Mouse (Mus musculus): ENCODE data around the gene Galnt10. TPM values are rescaled to one million over a fixed set of nuclear protein-coding genes. Genes with fewer than 3 reads are reported as not detected.
A peak's percentile ranks its signal among the peaks of the same experiment; 100 is the strongest.

Galnt10 gene
- polyA plus RNA-seq, 1 experiment from 2014 or later, result 6.1 TPM

DNA sequence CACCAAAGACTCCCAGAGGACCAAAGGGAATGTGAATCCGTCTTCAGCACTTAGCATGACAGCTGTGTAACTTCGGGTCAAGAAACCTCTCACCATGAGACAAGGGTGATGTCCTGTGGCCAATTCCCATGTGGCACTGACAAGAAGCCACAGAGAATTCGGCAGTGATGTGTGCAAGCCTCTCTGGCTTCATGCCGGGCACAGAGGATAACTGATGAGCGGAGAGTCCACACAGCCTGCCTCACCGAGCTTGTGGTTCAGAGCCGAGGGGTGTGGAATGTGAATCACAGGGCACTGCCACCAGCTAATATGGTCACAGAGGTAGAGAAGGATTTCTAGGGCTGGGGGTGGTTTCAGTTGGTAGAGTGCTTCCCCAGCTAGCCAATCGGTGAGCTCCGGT is 113.4 kb downstream of the Galnt10 start:
- ATAC-seq (peak; percentile 17; the same call in 1 of the 2 replicates), DNase-seq (ENCODE audit: low spot score) (no peak)
- H3K4me1 ChIP-seq (ENCODE audit: insufficient read depth, low read depth, low read length), result no peaks in the 10 kb centered on the region
- no peaks in the 10 kb centered on the region for H3K36me3 ChIP-seq (ENCODE audit: insufficient read depth, low read length)
- no peak overlapping the region for H3K4me2 ChIP-seq (replicated peaks; ENCODE audit: low read depth, low read length)
- H3K27me3 ChIP-seq (replicated peaks; ENCODE audit: insufficient read depth, low read length), result no peaks in the 10 kb centered on the region
- TF ChIP-seq CTCF (IDR thresholded peaks at IDR 0.05) (no peak), EP300 (IDR thresholded peaks at IDR 0.05) (no peak)
- H3K4me3 ChIP-seq (ENCODE audit: low read depth, low read length), result no peak overlapping the region
- no peak overlapping the region for H3K9ac ChIP-seq (replicated peaks; ENCODE audit: low read depth)
- WGBS, result 65% methylated on average over 9 of the region's 9 CpGs
- no peaks in the 10 kb centered on the region for H3K9me3 ChIP-seq (ENCODE audit: low read length)
- H3K27ac ChIP-seq (ENCODE audit: low read length), result no peak overlapping the region

DNA sequence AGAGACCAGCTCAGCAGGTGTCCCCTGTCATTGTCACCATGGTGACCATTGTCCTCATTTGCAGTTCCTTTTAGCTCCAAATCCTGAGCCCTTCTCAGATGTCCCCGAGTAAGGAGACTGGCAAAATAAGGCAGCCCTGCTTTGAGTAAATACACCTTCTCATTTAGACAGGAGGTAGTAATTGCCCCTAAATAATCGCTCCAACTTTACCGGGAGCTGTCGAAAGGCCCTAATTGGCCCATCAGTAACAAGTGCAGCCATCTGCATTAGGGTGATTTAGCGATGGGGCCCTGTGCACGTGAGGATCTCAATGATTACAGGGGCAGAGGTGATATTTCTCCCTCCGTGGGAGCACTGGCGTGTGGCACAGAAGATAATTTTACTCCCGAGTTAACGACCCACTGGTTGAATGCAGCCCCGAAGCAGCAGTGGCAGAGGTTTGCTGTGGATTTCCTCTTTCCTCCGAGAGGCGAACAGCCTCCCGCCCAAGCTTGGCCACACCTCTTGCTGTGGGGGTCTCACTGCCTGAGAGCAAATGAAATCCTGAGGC is 115.3 kb downstream of the Galnt10 start:
- ATAC-seq (no peak), DNase-seq (ENCODE audit: low spot score) (no peak)
- Histone ChIP-seq H3K27ac (ENCODE audit: low read length) (no peak overlapping the region), H3K4me3 (ENCODE audit: low read depth, low read length) (no peak overlapping the region), H3K36me3 (ENCODE audit: insufficient read depth, low read length) (no peaks in the 10 kb centered on the region), H3K9me3 (ENCODE audit: low read length) (no peaks in the 10 kb centered on the region), H3K4me1 (ENCODE audit: insufficient read depth, low read depth, low read length) (no peaks in the 10 kb centered on the region), H3K4me2 (replicated peaks; ENCODE audit: low read depth, low read length) (no peak overlapping the region), H3K27me3 (replicated peaks; ENCODE audit: insufficient read depth, low read length) (no peaks in the 10 kb centered on the region), H3K9ac (replicated peaks; ENCODE audit: low read depth) (no peak overlapping the region)
- 13% methylated on average over 14 of the region's 14 CpGs for WGBS
- TF ChIP-seq CTCF (IDR thresholded peaks at IDR 0.05) (no peak), EP300 (IDR thresholded peaks at IDR 0.05) (no peak)

DNA sequence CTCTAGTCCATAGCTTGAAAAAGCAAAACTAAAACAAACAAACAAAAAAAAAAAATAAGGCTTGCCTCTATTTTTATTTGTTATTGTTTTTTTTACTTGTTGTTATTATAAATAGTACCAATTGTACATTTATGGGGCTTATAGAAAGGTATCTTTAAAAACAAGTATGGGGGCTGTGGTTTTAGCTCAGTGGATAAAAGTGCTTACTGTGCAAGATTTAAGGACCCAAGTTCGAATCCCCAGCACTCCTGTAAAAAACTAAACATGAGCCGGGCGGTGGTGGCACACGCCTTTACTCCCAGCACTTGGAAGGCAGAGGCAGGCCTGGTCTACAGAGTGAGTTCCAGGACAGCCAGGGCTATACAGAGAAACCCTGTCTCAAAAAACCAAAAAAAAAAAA is 116.1 kb downstream of the Galnt10 start:
- Histone ChIP-seq H3K4me2 (replicated peaks; ENCODE audit: low read depth, low read length) (no peak overlapping the region), H3K9ac (replicated peaks; ENCODE audit: low read depth) (no peak overlapping the region), H3K27ac (ENCODE audit: low read length) (no peak overlapping the region), H3K27me3 (replicated peaks; ENCODE audit: insufficient read depth, low read length) (no peaks in the 10 kb centered on the region), H3K4me3 (ENCODE audit: low read depth, low read length) (no peak overlapping the region), H3K9me3 (ENCODE audit: low read length) (no peaks in the 10 kb centered on the region), H3K36me3 (ENCODE audit: insufficient read depth, low read length) (no peaks in the 10 kb centered on the region), H3K4me1 (ENCODE audit: insufficient read depth, low read depth, low read length) (no peaks in the 10 kb centered on the region)
- ATAC-seq (no peak), DNase-seq (ENCODE audit: low spot score) (no peak)
- 97% methylated on average over 4 of the region's 4 CpGs for WGBS
- TF ChIP-seq CTCF (IDR thresholded peaks at IDR 0.05) (no peak), EP300 (IDR thresholded peaks at IDR 0.05) (no peak)

DNA sequence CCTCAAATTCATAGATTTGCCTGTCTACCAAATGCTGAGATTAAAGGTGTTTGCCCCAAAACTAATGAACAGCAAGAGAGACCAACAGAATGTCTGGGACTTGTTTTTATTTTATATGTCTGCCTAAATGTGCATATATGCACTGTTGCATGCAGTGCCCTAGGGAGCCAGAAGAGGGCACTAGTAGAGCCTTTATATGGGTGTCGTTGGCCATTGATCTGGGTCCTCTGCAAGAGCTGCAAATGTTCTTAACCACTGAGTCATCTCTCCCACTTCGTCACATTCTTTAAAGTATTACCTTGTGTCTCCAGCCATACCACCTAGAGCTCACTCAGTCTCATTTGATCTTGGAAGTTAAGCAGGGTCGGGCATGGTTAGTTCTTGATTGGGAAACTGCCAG is 118.9 kb downstream of the Galnt10 start:
- WGBS, result 92% methylated on average over 3 of the region's 3 CpGs

DNA sequence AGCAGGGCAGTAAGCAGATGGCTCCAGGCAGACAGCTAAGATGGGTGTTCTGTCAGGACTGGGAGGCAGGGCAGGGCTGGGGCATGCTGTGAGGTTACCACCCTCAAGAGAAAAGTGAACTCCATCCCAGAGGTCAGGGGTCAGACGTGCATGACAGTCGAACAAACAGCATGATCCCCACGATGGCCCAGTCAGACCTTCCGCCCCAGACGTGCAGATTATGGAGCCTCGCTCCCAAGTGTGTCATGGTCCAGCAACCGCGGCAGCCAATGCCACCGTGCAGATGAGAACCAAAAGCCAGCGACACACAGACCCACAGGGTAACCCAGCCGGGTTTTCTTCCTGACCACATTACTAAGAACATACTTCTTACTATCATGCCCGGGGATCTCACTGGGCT is 121.4 kb downstream of the Galnt10 start:
- DNase-seq (ENCODE audit: low spot score), result no peak
- TF ChIP-seq EP300 (IDR thresholded peaks at IDR 0.05), result no peak
- TF ChIP-seq CTCF (IDR thresholded peaks at IDR 0.05), result no peak
- Histone ChIP-seq H3K27me3 (replicated peaks; ENCODE audit: insufficient read depth, low read length) (no peaks in the 10 kb centered on the region), H3K4me1 (ENCODE audit: insufficient read depth, low read depth, low read length) (no peaks in the 10 kb centered on the region), H3K36me3 (ENCODE audit: insufficient read depth, low read length) (no peaks in the 10 kb centered on the region), H3K9ac (replicated peaks; ENCODE audit: low read depth) (no peak overlapping the region), H3K4me2 (replicated peaks; ENCODE audit: low read depth, low read length) (no peak overlapping the region), H3K27ac (ENCODE audit: low read length) (no peak overlapping the region), H3K4me3 (ENCODE audit: low read depth, low read length) (no peak overlapping the region), H3K9me3 (ENCODE audit: low read length) (no peaks in the 10 kb centered on the region)
- 61% methylated on average over 12 of the region's 12 CpGs for WGBS
- ATAC-seq, result no peak

More for the DNA sequence above, 118.9 kb downstream of the Galnt10 start:
- H3K27ac ChIP-seq (ENCODE audit: low read length), result no peak overlapping the region
- ATAC-seq, result no peak
- H3K27me3 ChIP-seq (replicated peaks; ENCODE audit: insufficient read depth, low read length), result no peaks in the 10 kb centered on the region
- no peak overlapping the region for H3K9ac ChIP-seq (replicated peaks; ENCODE audit: low read depth)
- H3K4me3 ChIP-seq (ENCODE audit: low read depth, low read length), result no peak overlapping the region
- H3K9me3 ChIP-seq (ENCODE audit: low read length), result no peaks in the 10 kb centered on the region
- no peak overlapping the region for H3K4me2 ChIP-seq (replicated peaks; ENCODE audit: low read depth, low read length)
- no peaks in the 10 kb centered on the region for H3K4me1 ChIP-seq (ENCODE audit: insufficient read depth, low read depth, low read length)
- no peak for DNase-seq (ENCODE audit: low spot score)
- H3K36me3 ChIP-seq (ENCODE audit: insufficient read depth, low read length), result no peaks in the 10 kb centered on the region
- TF ChIP-seq EP300 (IDR thresholded peaks at IDR 0.05) (no peak), CTCF (IDR thresholded peaks at IDR 0.05) (peak; percentile 47)

DNA sequence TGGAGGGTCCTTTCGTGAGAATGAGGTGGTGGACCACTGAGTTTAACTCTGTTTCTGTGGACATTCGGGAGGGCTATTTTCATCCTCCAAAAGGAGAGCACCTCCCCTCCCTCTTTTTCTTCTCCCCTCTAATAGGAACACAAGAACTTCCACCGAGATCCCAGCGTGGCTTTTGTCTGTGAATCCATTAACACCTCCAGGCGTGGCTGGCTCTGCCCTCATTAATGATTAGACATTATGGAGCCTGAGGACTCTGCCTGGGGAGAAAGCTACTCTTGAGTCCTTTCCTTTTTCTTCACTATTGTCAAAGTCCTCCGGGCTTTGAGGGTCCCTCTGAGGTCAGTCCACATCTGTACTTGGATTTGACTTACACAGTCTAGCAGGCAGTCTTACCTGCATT is 121.9 kb downstream of the Galnt10 start:
- no peak for TF ChIP-seq EP300 (IDR thresholded peaks at IDR 0.05)
- no peak for TF ChIP-seq CTCF (IDR thresholded peaks at IDR 0.05)
- Histone ChIP-seq H3K4me3 (ENCODE audit: low read depth, low read length) (no peak overlapping the region), H3K9ac (replicated peaks; ENCODE audit: low read depth) (no peak overlapping the region), H3K4me2 (replicated peaks; ENCODE audit: low read depth, low read length) (no peak overlapping the region), H3K9me3 (ENCODE audit: low read length) (no peaks in the 10 kb centered on the region), H3K27ac (ENCODE audit: low read length) (no peak overlapping the region), H3K4me1 (ENCODE audit: insufficient read depth, low read depth, low read length) (no peaks in the 10 kb centered on the region), H3K36me3 (ENCODE audit: insufficient read depth, low read length) (no peaks in the 10 kb centered on the region), H3K27me3 (replicated peaks; ENCODE audit: insufficient read depth, low read length) (no peaks in the 10 kb centered on the region)
- 59% methylated on average over 6 of the region's 6 CpGs for WGBS
- ATAC-seq (no peak), DNase-seq (ENCODE audit: low spot score) (no peak)

DNA sequence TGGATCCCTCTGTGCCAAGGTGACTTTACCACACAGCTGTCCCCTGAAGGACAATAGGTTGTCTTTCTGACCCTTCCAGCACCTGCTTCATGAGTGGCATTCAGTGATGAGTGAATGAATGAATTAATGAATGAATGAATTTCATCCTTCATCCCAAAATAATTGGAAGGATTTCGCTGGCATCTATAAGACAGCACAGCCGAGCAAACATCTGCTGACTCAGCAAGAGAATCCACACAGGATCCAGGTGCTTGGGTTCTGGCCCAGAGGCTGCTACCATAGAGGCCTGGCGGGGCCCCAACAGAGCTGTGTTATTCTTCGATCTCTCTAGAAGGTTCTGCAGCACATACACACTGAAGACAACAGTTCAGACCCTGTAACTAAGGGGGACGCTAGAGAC is 125.5 kb downstream of the Galnt10 start:
- H3K36me3 ChIP-seq (ENCODE audit: insufficient read depth, low read length), result no peaks in the 10 kb centered on the region
- ATAC-seq (no peak), DNase-seq (ENCODE audit: low spot score) (no peak)
- no peak overlapping the region for H3K27ac ChIP-seq (ENCODE audit: low read length)
- H3K9ac ChIP-seq (replicated peaks; ENCODE audit: low read depth), result no peak overlapping the region
- H3K4me3 ChIP-seq (ENCODE audit: low read depth, low read length), result no peak overlapping the region
- H3K9me3 ChIP-seq (ENCODE audit: low read length), result no peaks in the 10 kb centered on the region
- no peak overlapping the region for H3K4me2 ChIP-seq (replicated peaks; ENCODE audit: low read depth, low read length)
- H3K27me3 ChIP-seq (replicated peaks; ENCODE audit: insufficient read depth, low read length), result no peaks in the 10 kb centered on the region
- 88% methylated on average over 5 of the region's 5 CpGs for WGBS
- H3K4me1 ChIP-seq (ENCODE audit: insufficient read depth, low read depth, low read length), result no peaks in the 10 kb centered on the region
- TF ChIP-seq EP300 (IDR thresholded peaks at IDR 0.05) (no peak), CTCF (IDR thresholded peaks at IDR 0.05) (no peak)

Data from lung, postnatal 0 days (tissue).